Mouse (Mus musculus) megakaryocyte, adult 5-6 weeks (primary cell): ENCODE measurements at regions not wholly inside any gene's neighbourhood (a gene's known extent, or its start where the extent isn't known, plus 50 kb on each side); places are given as distances from the start of the nearest gene placed in this dataset.
A peak's percentile ranks its signal among the peaks of the same experiment; 100 is the strongest.

ENCODE experiments used
- ATAC-seq: 2 replicates; pipeline ENCODE4 v1.8.0; 2016; ENCODE audit warnings: mild to moderate bottlenecking, inconsistent platforms; ENCODE audit not compliant: poor library complexity, severe bottlenecking

DNA sequence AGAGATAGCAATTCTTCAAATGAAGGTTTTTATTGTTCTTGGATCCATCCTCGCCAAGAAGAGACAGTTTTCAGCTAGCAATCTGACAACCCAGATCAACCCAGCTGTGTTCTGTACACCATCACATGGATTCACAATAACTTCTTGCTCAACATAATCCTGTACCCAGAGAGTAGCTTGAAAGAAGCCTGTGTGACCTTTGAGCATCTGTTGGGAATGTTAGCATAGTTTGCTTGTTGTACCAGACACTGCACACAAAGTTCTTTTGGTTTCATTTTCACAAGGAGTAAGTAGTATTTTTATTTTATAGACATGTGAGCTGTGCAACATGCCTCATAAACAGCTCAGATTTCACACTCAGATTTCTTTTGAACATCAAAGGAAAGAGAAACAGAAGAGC is 136.0 kb downstream of the Gm9733 start:
- ATAC-seq, result no peak

DNA sequence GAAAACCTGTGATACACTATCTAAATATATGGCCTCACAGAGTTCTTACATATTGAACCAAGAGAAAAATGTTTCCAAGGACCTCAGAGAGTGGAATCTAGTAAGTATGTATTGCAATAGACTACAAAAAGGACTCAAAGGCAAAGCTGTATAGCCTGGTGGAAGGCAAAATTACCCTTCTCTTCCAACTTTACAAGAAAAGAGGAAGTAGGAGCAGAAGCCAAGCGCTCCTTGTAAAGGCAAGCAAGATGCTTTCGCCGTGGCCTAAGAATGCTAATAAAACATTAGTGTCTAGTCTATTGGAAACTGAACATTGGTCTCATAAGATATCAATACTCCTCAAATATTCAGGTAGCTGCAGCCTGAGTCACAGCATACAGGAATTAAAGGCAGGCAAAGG is 134.0 kb downstream of the Gm9733 start:
- no peak for ATAC-seq

DNA sequence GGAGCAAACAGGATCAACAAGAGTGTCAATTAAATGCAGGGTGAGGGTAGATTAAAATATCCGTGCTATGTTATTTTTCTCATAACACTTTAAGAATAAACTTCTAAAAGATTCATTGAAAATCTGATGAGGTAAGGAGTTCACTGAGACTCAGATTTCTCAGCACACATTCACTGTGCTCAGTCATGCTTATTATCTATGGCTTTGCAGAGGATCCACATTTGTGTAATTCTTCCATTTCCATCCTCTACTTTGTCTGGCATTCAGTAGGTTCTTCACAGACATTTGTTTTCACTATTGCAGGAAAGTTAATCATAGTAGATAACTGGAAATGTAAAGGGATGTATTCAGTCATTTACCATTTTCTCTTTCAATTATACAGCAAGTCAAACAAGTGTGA is 131.8 kb downstream of the Gm9733 start:
- ATAC-seq, result no peak

DNA sequence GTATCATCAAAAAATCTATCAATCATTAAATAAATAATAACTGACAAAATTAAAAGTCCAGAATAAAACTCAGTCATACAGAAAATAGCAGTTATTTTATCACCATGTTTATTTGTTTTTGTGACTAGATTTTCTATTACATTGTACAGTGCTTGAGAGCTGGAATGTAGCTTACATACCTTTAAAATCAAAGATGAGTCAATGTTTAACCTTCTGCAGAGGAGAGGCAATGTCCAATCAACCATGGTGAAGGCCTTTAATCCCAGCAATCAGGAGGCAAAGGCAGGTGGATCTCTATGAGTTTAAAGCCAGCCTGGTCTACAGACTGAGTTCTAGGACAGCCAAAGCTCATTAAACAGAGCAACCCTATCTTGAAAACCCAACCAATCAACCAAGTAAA is 131.1 kb downstream of the Gm9733 start:
- ATAC-seq, result no peak

DNA sequence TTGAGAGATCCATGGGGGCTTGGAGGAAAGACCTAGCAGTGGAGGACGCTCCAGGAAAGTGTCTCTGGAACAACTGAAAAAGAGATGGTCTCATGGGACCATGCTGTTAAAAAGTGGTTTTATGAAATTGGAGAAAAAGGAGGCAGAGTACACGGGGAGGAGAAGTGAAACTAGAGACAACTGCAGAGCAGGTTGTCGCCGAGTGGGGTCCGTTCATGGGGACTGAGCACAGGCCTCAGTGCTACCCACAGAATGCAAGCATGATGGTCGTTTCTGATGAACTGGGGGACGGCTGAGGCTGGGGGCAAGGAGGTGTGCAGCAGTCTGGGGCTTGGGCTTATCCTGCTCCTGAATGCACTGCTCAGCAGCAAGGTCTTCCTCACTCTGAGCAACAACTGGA is 129.3 kb downstream of the Gm9733 start:
- peak; percentile 80 for ATAC-seq

DNA sequence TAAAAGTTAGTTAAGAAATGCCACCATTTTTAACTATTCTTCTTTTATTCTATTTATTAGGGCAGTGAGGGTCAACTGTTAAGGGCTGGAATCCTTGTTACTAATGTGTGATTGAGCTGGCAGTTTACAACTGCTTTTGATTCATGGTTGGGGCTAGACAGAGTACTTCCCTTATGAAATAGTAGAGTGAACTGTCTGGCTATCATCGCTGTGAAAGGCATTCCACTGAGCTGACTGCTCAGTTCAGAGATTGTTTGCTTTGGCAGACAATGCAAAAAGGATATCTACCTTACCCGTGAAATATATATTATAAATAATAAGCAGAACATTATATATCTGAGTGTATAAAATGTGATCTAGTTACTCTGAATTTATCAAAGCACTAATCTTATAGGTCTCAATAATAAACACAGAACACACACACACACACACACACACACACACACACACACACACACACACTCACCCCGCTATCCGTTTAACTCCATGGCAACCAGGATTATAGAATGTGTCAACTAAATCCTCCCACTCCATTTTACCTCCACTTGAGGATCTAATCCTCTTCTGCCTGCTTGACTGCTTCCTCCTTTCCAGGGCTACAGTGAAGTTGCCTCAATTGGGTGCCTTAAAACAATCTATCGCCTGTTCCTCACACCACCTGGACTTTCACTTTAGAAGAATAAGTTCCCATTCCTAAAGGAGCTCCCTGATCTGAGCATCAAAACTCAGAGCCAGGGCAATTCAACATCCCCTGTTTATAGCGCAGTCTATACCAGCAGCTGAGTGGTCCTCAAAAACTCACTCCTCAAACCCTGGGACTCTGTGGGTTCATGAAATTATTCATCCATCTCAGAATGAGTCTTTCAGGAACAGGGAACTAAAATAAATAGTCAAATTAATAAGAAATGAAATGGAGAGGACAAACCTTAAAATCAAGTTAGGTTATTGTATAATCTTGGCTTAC is 126.6 kb downstream of the Gm9733 start:
- no peak for ATAC-seq

DNA sequence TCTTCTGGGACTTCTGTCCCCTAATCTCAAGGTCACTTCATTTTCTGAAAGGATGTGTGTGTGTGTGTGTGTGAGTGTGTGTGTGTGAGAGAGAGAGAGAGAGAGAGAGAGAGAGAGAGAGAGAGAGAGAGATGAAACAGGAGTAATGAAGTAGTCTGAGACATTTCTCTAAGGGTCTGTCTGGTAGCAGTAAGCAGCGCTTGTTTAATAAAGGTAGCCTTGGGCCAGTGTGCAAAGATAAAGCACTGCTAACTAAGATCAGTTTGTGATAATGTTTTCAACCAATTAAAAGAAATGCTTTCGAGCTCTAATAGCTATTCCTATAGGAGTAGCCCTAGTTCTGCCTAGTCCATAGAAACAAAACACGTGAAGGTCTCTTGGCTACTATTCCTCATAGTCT is 119.7 kb downstream of the Gm9733 start:
- ATAC-seq, result no peak

DNA sequence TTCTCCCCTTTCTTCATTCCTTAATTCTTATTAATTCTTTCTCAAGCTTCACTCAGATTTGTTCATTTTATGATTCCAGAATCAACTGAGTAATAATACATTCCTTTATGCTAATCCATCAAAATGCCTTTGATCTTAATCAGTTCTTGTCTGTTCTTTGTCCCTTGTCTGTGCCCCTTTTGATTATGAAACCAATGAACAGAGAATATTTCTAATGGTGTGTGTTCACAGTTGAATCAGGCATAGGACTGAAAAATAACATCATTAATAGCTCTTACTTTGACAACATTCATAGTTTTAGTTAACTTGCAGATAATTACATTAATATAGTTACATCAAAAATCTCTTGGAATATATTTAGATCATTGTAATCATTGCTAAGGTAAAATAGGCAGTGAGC is 114.5 kb downstream of the Gm9733 start:
- ATAC-seq, result no peak

DNA sequence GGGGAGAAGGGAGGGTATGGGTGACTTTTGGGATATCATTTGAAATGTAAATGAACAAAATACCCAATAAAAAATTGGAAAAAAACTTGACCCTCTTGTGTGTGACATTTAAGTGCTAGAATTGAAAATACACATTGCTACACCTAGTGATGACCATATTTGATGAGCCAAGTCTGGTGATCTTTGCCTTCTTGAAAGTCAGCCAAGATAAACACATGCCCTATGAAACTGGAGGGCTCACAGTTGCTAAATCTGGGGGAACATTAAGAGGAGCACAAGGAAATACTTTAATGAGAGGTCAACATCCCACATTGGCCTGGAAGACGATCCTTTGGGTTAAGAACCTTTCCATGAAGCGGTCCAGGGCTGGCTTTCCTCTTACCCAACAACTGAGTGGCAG is 112.8 kb downstream of the Gm9733 start:
- no peak for ATAC-seq

DNA sequence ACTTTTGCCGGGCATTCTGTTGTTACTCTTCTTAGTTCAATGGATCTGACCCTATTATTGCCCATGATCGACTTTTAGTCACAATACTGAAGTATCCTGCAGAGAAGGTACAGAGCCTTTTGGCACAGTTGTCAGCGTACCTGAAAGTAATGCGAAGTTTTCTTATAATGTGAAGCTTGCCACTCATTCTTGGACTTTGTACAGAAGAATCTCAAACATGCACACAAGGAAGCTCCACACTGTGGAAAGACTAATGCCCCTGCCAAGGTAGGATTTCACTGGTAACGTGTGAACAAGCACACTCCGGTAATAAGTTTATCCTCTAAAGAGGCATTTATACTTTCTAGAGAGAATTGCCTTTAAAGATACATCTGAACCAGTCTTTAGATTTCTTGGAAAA is 108.8 kb downstream of the Gm9733 start:
- no peak for ATAC-seq

DNA sequence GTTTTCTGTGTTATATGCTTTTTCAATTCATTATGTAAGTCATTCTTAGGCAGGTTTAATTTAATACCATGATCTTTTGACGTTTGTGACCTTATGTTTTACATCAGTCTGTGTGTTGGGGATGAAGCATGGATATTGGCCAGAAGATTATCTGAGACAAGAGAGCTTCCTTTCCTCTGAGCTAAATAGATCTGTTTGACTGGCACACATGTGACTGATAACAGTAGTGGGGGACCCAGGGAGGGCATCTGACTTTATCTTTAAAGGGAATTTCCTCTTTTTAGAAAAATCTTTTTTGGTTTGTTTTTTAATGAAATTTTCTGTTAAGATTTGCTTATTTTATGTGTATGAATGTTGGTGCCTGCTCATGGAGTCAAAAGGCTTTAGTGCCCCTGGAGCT is 107.7 kb downstream of the Gm9733 start:
- no peak for ATAC-seq

DNA sequence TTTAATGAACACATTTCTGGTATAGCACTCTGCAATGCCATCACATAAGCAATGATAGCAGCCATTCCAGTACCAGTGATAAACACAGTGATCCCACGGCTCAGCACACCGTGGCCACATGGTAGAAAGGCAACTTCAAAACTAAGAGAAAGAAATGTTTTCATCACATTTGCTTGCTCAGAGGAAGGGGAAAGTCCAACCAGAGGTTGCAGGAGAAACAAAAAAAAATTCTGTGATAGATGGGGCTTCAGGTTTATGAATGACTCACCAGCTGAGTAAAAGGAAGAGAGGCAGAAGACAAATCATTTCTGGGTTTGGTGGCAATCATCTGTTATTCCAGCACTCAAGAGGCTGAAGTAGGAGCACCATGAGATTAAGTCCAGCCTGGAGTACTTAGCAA is 103.5 kb downstream of the Gm9733 start:
- ATAC-seq, result no peak

DNA sequence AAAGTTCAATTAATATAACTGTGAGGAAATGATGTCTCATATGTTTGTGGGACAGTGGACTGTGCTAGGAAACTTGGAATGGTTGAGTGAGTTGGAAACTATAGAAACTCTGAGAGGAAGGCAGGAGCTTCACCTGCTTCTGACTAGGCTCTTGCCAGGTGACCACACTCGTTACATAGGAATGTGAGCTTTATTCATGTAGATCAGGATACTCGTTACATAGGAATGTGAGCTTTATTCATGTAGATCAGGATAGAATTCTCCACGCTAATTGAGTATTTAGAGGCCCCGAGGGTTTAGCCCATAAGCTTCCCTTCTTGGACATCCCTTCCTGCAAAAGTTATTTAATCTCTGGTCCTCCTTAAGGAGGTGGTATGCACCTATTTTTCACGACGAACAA is 101.9 kb downstream of the Gm9733 start:
- no peak for ATAC-seq

DNA sequence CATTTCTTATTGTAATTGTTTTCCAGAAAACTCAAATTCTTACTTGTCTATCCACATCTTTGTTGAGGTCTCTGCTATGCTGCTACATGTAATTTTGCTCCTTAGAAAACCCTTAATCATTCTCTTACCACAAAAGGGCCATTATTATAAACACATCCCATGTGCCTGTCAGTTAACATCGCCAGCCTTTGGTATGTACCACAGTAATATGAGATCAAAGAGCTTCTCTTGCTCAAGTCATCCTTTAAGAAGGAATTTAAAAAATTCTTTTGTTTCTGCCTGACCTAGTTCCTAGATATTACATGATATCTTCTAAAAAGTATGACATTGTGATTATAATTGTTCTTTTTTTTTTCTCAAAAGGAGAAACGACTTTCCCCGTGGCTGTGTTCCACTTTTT is 100.7 kb downstream of the Gm9733 start:
- no peak for ATAC-seq

DNA sequence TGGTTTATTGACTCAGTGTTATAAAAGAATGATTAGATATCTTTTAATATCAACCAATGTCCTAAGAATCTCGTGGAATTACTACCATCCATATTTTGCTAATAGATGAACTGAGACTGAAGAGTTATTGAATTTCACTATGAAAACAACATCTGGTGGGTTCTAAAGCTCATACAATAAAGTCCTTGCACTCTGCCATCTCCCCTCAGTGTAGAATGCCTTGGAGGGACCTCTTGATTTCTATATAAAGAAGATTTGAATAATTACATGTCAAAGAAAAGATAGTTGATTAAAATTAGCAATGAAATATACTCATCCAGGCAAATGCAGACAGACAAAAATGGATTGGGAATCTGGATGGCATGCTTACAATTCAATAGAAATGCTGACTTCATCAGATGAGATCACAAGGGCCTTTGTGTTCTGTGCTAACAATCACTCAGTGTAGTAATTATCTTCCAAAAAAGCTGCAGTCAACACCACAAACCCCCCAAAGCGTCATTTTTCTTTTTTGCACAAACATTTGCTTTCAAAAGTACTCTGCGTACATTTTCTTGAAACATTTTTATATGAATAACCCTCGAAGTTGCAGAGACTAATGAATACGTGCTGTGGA is 94.2 kb downstream of the Gm9733 start:
- ATAC-seq, result no peak

DNA sequence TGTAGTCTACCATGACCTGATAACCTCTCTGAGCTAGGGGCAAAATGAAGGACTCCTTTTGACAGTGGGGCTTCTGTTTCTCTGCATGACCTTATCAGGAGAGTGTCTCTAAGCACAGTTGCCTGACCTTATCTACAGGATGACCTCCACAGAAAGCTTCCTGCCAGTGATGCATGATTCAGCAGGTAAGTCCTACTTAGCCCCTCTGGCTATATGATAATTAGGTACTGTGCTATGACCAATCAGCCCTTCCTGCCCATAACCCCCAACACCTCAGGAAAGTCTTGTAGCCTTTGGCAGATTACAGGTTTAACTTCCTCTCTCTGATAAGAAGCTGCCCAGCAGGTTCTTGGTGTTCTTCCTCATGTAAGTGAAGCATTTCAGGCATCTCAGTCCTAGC is 89.7 kb downstream of the Gm9733 start:
- ATAC-seq, result peak; percentile 32

DNA sequence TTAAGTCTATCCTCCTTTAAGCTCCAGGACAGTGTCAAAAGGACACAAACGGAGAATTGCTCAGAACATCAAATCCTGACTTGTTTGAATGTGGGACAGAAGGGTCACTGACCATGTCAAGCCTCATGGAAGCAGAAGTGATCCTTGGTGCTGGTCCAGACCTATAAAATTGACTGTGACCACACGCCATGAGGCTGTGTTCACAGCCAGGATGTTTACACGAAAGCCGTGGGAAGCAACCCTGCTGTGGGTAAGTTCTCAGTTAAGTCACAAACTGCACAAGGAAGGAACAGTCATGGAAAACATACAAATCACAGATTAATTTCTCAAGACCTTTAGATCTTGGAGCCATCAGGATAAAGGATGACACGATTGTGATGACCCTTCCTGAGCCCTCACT is 88.5 kb downstream of the Gm9733 start:
- ATAC-seq, result peak; percentile 35; the same call in 1 of the 2 replicates

DNA sequence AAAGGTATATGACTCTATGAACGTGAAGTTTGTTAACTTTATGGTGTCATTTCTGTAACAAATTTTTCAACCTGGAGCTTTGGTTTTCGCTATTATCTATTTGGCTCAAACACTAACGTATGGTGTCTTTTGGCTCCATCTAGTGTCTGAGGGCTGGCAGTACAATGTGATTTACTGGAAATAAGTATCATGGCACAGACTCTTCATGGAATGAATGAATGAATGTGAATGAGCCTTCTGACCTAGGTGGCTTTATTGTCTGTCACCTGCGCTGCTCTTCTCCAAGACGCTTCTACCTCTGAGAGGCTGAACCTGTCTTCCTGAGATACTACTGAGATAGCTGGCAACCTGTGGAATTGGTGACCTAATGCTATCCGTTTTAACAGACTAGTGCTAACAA is 87.1 kb downstream of the Gm9733 start:
- ATAC-seq, result peak; percentile 94
